In genomic region chr13:71272431-71272830, GRCm38 (mm10) we compare ENCODE assay signal across 15 mouse cellular contexts.
DNase-seq lines count a peak whose midpoint lies in the region; ATAC-seq and TF ChIP-seq lines count a peak whose summit lies in the region.
"Had no signal": no experiment of that assay in that cellular context is flagged by ENCODE, and none has a peak within 500 bp of the region (broad histone marks: within the 10 kb centered on the region; RNA-seq: fewer than 3 reads in every experiment).

No protein-coding gene starts in this region.

- no peak overlapping the region for H3K4me2 ChIP-seq in midbrain, embryonic 16.5 days (ENCODE audit: low read length)
- H3K4me2 ChIP-seq: embryonic facial prominence, embryonic 12.5 days; liver, embryonic 13.5 days; neural tube, embryonic 13.5 days had no signal

- no peak overlapping the region for H3K27ac ChIP-seq in midbrain, embryonic 16.5 days (ENCODE audit: low read length)
- H3K27ac ChIP-seq: embryonic facial prominence, embryonic 12.5 days; liver, embryonic 13.5 days; neural tube, embryonic 13.5 days had no signal

- no peaks in the 10 kb centered on the region for H3K9me3 ChIP-seq in midbrain, embryonic 16.5 days (replicated peaks; ENCODE audit: control insufficient read depth, low read length, poor library complexity, severe bottlenecking)
- H3K9me3 ChIP-seq: embryonic facial prominence, embryonic 12.5 days; liver, embryonic 13.5 days; neural tube, embryonic 13.5 days had no signal

- H3K27me3 ChIP-seq in Patski, result no peaks in the 10 kb centered on the region
- no peaks in the 10 kb centered on the region for H3K27me3 ChIP-seq in midbrain, embryonic 16.5 days (ENCODE audit: control insufficient read depth, insufficient read depth, low read depth, low read length)
- H3K27me3 ChIP-seq: embryonic facial prominence, embryonic 12.5 days; liver, embryonic 13.5 days; neural tube, embryonic 13.5 days had no signal

- DNase-seq in heart, adult 11 months, result peak; percentile 81
- DNase-seq in heart, adult 18-20 months, result no peak
- DNase-seq in Patski (ENCODE audit: low read depth, low spot score), result peak; percentile 81
- peak; percentile 89 to 93 for DNase-seq in kidney, adult 8-10 months
- DNase-seq in kidney, postnatal 4 days, result peak; percentile 49 to 64
- no peak for DNase-seq in cerebellum, postnatal 36 days
- DNase-seq in cerebellum, adult 8-10 months, result no peak
- DNase-seq: B cell, adult 2 months; cerebellum, adult 11 months; left cerebral cortex, postnatal 4 days; liver, embryonic 13.5 days; thymus, postnatal 14 days had no signal

- H3K4me3 ChIP-seq in midbrain, embryonic 16.5 days (ENCODE audit: low read depth, low read length), result no peak overlapping the region
- H3K4me3 ChIP-seq: embryonic facial prominence, embryonic 12.5 days; liver, embryonic 13.5 days; neural tube, embryonic 13.5 days had no signal

- no peak overlapping the region for H3K9ac ChIP-seq in midbrain, embryonic 16.5 days (ENCODE audit: low read depth, low read length)
- H3K9ac ChIP-seq: embryonic facial prominence, embryonic 12.5 days; liver, embryonic 13.5 days; neural tube, embryonic 13.5 days had no signal

- peak; percentile 94 for ATAC-seq in Patski
- no peak for ATAC-seq in midbrain, embryonic 16.5 days

- POLR2A ChIA-PET in Patski (lab: Charles Lee), result no interaction called here

- H3K36me3 ChIP-seq in midbrain, embryonic 16.5 days (ENCODE audit: control insufficient read depth, insufficient read depth, low read length), result no peaks in the 10 kb centered on the region
- H3K36me3 ChIP-seq: embryonic facial prominence, embryonic 12.5 days; liver, embryonic 13.5 days; neural tube, embryonic 13.5 days had no signal

- TF ChIP-seq CTCF in Patski (IDR thresholded peaks at IDR 0.05), result no peak

- H3K4me1 ChIP-seq in midbrain, embryonic 16.5 days (ENCODE audit: control insufficient read depth, insufficient read depth, low read length), result no peaks in the 10 kb centered on the region
- H3K4me1 ChIP-seq: embryonic facial prominence, embryonic 12.5 days; liver, embryonic 13.5 days had no signal

- in situ Hi-C loops in Patski (cut with MboI; ENCODE audit: low pct_unique_long_range_greater_than_20kb), result loop anchor here (5.0 to 25.0 kb wide), 4 partner anchors 105 to 1090 kb away; no protein-coding TSS in a partner anchor

- 81% methylated on average over 5 of the region's 5 CpGs for WGBS in midbrain, embryonic 16.5 days

- CTCF ChIA-PET in Patski (lab: Charles Lee), result interaction anchor here (1.1 to 1.5 kb wide), 3 partner anchors 26 to 121 kb away, joined by 3 read pairs; no protein-coding TSS in a partner anchor

Comparison
In these comparisons a context has a peak if more than half of its experiments do, and no peak if none do; other contexts are left out.
1. DNase-seq: peak in heart, adult 11 months (single experiment), Patski (single experiment), kidney, adult 8-10 months (2 of 2) and kidney, postnatal 4 days (2 of 2); none in heart, adult 18-20 months (0 of 2), cerebellum, postnatal 36 days (0 of 2) and cerebellum, adult 8-10 months (single experiment).